Mouse (Mus musculus) bone marrow macrophage, adult 2 months (primary cell): ENCODE data around the gene Loxl1. TPM values are rescaled to one million over a fixed set of nuclear protein-coding genes. Genes with fewer than 3 reads are reported as not detected.
A peak's percentile ranks its signal among the peaks of the same experiment; 100 is the strongest.
"Not testable (repeated sequence)": the region's sequence is repeated elsewhere in the genome, so short reads cannot be mapped to it uniquely, and the experiment has no call there.

ENCODE experiments used
- H3K27ac ChIP-seq: 2 replicates; pipeline ENCODE4 v1.5.1; 2012; ENCODE audit warnings: low read depth, low read length; ENCODE audit not compliant: insufficient read depth
- H3K4me1 ChIP-seq: 2 replicates; pipeline ENCODE4 v1.6.1; 2012; ENCODE audit warnings: low read length; ENCODE audit not compliant: control insufficient read depth, insufficient read depth
- H3K4me3 ChIP-seq: 2 replicates; pipeline ENCODE4 v1.5.1; 2012; ENCODE audit warnings: mild to moderate bottlenecking, low read length, moderate library complexity; ENCODE audit not compliant: insufficient read depth
- CTCF ChIP-seq: IDR thresholded peaks from 2 replicates; pipeline ENCODE4 v1.5.1; 2012; ENCODE audit warnings: low read depth, mild to moderate bottlenecking, low read length, moderate library complexity
- POLR2A ChIP-seq: IDR thresholded peaks from 2 replicates; pipeline ENCODE4 v1.6.1; 2012; ENCODE audit warnings: mild to moderate bottlenecking, low read depth, low read length, borderline replicate concordance
- polyA plus RNA-seq: library from polyadenylated mRNA; stranded (reverse); fragments of >200 nt; gene quantifications from 2 replicates; pipeline ENCODE4 v1.2.4, GENCODE M21; 2012; ENCODE audit not compliant: missing spikeins, insufficient read depth, insufficient read length

Gene Loxl1
- polyA plus RNA-seq, 1 experiment: 1.8 TPM

- Histone ChIP-seq H3K4me3 (peak within 1 kb of the TSS; percentile 82), H3K27ac (peak within 1 kb of the TSS; percentile 63), H3K4me1 (peaks cover 40% of the 10 kb centered on the region)
- no peak for TF ChIP-seq POLR2A
- TF ChIP-seq CTCF: peak; percentile 16; the same call in 1 of the 2 replicates
Observed at GRCm38 (mm10) chr9:58253033-58253804, 59.8 kb downstream of the Loxl1 start, which contains the start of gene Stoml1. TSS of gene Stoml1 (plus strand) at chr9:58253164.

GRCm38 (mm10) chr9:58250730-58251129, 62.3 kb downstream of the Loxl1 start:
- H3K4me1 ChIP-seq: peaks cover 44% of the 10 kb centered on the region
- not testable (repeated sequence) for H3K27ac ChIP-seq, H3K4me3 ChIP-seq

DNA sequence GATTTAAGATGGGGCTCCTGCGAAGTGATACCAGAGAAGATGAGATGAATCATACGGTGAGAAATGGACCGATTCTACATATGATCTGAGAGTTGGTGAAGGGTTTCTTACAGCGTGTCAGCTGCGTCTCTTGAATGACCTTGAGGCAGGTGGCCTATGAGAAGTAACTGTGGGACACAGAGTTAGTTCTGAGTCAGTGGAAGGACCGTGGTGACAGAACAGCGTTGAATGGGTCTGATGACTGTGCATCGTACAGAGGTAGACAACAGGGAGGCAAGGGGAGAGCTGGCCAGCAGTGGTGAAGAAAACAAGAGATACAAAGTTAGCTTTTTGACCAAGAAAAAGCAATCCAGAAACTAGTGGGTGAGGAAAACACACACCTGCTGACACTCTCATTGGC, 62.7 kb downstream of the Loxl1 start:
- Histone ChIP-seq H3K4me3 (no peak overlapping the region), H3K4me1 (peaks cover 40% of the 10 kb centered on the region), H3K27ac (no peak overlapping the region)
- no peak for TF ChIP-seq POLR2A
- no peak for TF ChIP-seq CTCF

GRCm38 (mm10) chr9:58249592-58250192, 63.3 kb downstream of the Loxl1 start, which contains the start of gene Pml:
TSS of gene Pml (minus strand) at chr9:58249786.
- TF ChIP-seq CTCF: no peak
- 0 out of 2 replicates have a peak, but pooled peaks have one; percentile 26 for TF ChIP-seq POLR2A
- Histone ChIP-seq H3K4me3 (peak within 1 kb of the TSS; percentile 76), H3K27ac (peak within 1 kb of the TSS; percentile 81), H3K4me1 (peaks cover 37% of the 10 kb centered on the region)

DNA sequence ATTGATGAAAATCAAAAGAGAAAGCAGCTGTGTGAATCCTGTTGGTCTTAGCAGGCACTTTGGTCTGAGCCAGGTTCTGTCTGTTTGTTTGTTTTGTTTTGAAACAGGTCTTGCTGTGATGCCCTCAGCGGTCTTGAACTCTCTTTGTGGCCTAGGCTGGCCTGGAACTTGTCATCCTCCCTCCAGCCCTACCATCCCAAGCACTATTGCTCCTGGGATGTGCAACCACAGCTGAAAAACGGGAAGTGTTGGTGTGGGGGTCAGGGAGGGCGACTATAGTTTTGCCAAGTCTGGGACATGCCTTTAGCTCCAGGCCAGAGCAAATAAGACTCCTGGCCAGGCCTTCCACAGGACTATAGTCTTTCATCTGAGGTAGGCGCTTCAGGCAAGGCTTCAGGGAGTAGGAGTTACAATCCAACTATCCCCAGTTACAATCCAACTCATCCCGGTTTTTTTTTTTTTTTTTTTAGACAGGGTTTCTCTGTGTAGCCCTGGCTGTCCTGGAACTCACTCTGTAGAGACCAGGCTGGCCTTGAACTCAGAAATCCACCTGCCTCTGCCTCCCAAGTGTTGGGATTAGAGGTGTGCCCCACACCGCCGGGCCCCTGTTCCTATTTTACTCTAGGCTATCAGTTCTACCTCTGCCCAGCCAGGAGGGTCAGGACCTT, 64.1 kb downstream of the Loxl1 start:
- H3K4me3 ChIP-seq: peak overlapping the region; percentile 76
- peak overlapping the region; percentile 81 for H3K27ac ChIP-seq
- TF ChIP-seq POLR2A (no peak), CTCF (no peak)
- H3K4me1 ChIP-seq: peaks cover 31% of the 10 kb centered on the region

- H3K27ac ChIP-seq: no peak overlapping the region
- peaks cover 31% of the 10 kb centered on the region for H3K4me1 ChIP-seq
- no peak overlapping the region for H3K4me3 ChIP-seq
- TF ChIP-seq POLR2A (no peak), CTCF (no peak)
Observed at GRCm38 (mm10) chr9:58247064-58247759, 65.8 kb downstream of the Loxl1 start.

- no peak overlapping the region for H3K27ac ChIP-seq
- peaks cover 33% of the 10 kb centered on the region for H3K4me1 ChIP-seq
- no peak for TF ChIP-seq CTCF
- TF ChIP-seq POLR2A: no peak
- H3K4me3 ChIP-seq: no peak overlapping the region
Observed at GRCm38 (mm10) chr9:58246083-58246591, 66.8 kb downstream of the Loxl1 start.

- no peak overlapping the region for H3K4me3 ChIP-seq
- peaks cover 26% of the 10 kb centered on the region for H3K4me1 ChIP-seq
- H3K27ac ChIP-seq: no peak overlapping the region
- no peak for TF ChIP-seq CTCF
- TF ChIP-seq POLR2A: no peak
Observed at GRCm38 (mm10) chr9:58243696-58244095, 69.3 kb downstream of the Loxl1 start.

GRCm38 (mm10) chr9:58242696-58243095, 70.3 kb downstream of the Loxl1 start:
- no peak overlapping the region for H3K27ac ChIP-seq
- no peak for TF ChIP-seq POLR2A
- TF ChIP-seq CTCF: no peak
- H3K4me3 ChIP-seq: no peak overlapping the region
- peaks cover 20% of the 10 kb centered on the region for H3K4me1 ChIP-seq
